Mouse (Mus musculus): ENCODE data around the gene Zfp956. TPM values are rescaled to one million over a fixed set of nuclear protein-coding genes. Genes with fewer than 3 reads are reported as not detected.
"Not testable (repeated sequence)": the region's sequence is repeated elsewhere in the genome, so short reads cannot be mapped to it uniquely, and the experiment has no call there.

Gene Zfp956
- total RNA-seq, 2 experiments from 2014 or later, result 1.1 to 1.9 TPM

- DNase-seq (ENCODE audit: low spot score), result no peak
- intact Hi-C loops (cut with DNase I), result no loop called here
These were observed 7.7 kb downstream of the Zfp956 start for GRCm38 (mm10) chr6:47960685-47961421.

GRCm38 (mm10) chr6:47963051-47963450 lies 9.9 kb downstream of the Zfp956 start:
- intact Hi-C loops (cut with DNase I), result no loop called here

DNA sequence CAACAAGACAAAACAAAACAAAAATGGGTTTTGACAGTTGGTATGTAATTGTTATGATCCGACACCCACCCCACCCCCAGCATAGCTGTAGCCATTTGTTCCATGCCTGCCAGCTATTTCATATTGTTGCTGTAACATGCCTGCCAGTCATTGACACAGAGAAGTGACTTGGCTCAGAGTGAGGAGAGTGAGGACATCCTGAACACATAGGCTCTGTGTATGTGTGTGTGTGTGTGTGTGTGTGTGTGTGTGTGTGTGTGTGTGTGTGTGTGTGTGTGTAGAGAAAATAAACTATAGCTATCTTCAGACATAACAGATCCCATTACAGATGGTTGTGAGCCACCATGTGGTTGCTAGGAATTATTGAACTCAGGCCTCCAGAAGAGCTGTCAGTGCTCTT lies 15.0 kb downstream of the Zfp956 start:
- intact Hi-C loops (cut with DNase I); DNase-seq (ENCODE audit: low spot score): not testable (repeated sequence)

More at GRCm38 (mm10) chr6:47963051-47963450, 9.9 kb downstream of the Zfp956 start:
- DNase-seq (ENCODE audit: low spot score), result no peak

DNA sequence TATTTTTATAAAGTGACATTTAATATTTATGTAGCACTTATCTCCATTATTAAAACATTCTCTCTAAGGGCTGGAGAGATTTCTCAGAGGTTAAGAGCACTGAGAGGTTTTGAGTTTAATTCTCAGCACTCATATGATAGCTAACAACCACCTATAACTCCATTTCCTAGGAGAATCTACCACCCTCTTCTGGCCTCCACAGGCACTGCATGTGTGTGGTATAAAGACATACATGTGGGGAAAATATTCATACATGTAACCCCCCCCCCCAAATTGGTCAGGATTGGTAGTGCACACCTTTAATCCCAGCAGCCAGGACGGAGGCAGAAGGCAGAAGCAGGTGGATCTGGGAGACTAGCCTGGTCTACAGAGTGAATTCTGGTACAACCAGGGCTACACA lies 21.4 kb downstream of the Zfp956 start:
- intact Hi-C loops (cut with DNase I), result no loop called here
- no peak for DNase-seq (ENCODE audit: low spot score)

GRCm38 (mm10) chr6:47978897-47979368 lies 25.7 kb downstream of the Zfp956 start:
- peak; percentile 72 for DNase-seq (ENCODE audit: low spot score)
- intact Hi-C loops (cut with DNase I), result loop anchor here (5.0 kb wide), 2 partner anchors 103 to 142 kb away; partner anchors contain the start of gene Zfp398

GRCm38 (mm10) chr6:47983936-47984335 lies 30.7 kb downstream of the Zfp956 start:
- DNase-seq (ENCODE audit: low spot score), result no peak

DNA sequence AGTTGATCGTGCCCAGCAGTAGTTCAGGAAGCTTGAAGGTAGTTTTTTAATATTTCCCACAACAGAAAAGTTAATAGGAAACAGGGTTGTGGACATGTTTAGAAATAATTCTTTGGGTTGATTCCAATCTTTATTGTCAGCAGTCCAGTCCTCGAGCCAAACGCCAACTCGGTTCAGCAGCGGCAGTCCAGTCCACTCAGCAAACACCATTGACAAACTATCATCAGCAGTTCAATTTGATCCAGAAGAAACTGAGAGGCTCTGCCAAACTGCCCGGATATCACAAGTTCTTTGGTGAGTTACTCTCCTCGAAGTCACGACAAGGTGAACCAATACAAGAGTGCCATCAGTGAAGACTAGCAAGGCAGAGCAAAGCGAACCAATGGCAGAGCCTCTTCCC lies 42.5 kb downstream of the Zfp956 start:
- intact Hi-C loops (cut with DNase I), result no loop called here
- DNase-seq (ENCODE audit: low spot score), result no peak

More at GRCm38 (mm10) chr6:47983936-47984335, 30.7 kb downstream of the Zfp956 start:
- intact Hi-C loops (cut with DNase I), result no loop called here

DNA sequence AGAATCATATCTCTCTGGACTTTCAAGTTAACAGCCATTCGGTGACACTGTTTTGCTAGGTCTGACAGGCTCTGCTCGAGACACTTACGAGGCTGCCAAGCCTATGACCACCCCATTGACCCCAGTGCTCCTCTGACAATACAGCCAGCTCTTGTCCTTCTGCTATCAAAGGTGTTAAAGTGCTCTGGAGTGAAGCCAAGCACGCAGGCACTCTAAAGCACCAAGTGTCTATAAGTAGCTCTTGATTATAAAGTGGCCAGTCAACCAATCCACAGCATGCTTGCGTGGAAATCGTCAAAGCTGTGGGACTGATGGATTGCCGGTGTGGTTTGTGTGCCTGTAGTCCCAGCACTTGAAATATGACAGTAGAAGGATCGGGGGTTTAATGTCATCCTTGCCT lies 57.5 kb downstream of the Zfp956 start:
- intact Hi-C loops (cut with DNase I), result no loop called here
- no peak for DNase-seq (ENCODE audit: low spot score)

Other genes starting within 250 kb of the Zfp956 start
- gene Pdia4, start 140.0 kb upstream of the Zfp956 start, total RNA-seq (2021), result 10 to 100 TPM; 48.3 to 54.3 TPM
- under 1 TPM; 0.68 to 0.89 TPM for gene Zfp786, start 122.5 kb upstream of the Zfp956 start, total RNA-seq (2021)
- 1 to 10 TPM; 6.4 to 7.2 TPM for gene Zfp398, start 117.7 kb upstream of the Zfp956 start, total RNA-seq (2021)
- 1 to 10 TPM; 6.1 to 7.0 TPM for gene Zfp282, start 76.2 kb upstream of the Zfp956 start, total RNA-seq (2021)
- gene Zfp212, start 32.9 kb upstream of the Zfp956 start, total RNA-seq (2021), result 10 to 100 TPM in 1 of 2 experiments, 1 to 10 TPM in 1; 8.6 to 10.4 TPM
- gene Zfp777, start 95.5 kb downstream of the Zfp956 start, total RNA-seq (2021), result 10 to 100 TPM; 13.2 to 15.0 TPM
- 10 to 100 TPM; 11.2 to 11.3 TPM for gene Zfp746, start 133.2 kb downstream of the Zfp956 start, total RNA-seq (2021)

Measured in heart, postnatal 25 days (tissue).